Mouse (Mus musculus) left cerebral cortex, adult 18-20 months (tissue): Measurements from ENCODE around the gene Glyatl3. TPM values are rescaled to one million over a fixed set of nuclear protein-coding genes. Genes with fewer than 3 reads are reported as not detected.

Experiments
- DNase-seq, 2 experiments: peaks; one replicate each; pipeline ENCODE4 v3.0.0; 2021 to 2022; ENCODE audit warnings: low spot score in 2 of 2, mixed read lengths in 1 of 2
- total RNA-seq, 2 experiments: library from RNA; stranded (reverse); gene quantifications; 2 replicates each; pipeline ENCODE4 v1.2.3; 2021

The Glyatl3 gene
- total RNA-seq, 2 experiments from 2014 or later = not detected

GRCm38 (mm10) chr17:40868952-40869747 lies 45.0 kb downstream of the Glyatl3 start:
- DNase-seq = no peak

- DNase-seq = no peak
Observed at GRCm38 (mm10) chr17:40855065-40855464, 59.1 kb downstream of the Glyatl3 start.

Other genes with a start within 250 kb of the Glyatl3 start
- not detected for gene Esp1, start 187.2 kb downstream of the Glyatl3 start, total RNA-seq
- not detected for gene Crisp2, start 107.3 kb downstream of the Glyatl3 start, total RNA-seq
- gene Rhag, start 103.2 kb downstream of the Glyatl3 start, total RNA-seq = not detected
- not detected for gene 9130008F23Rik, start 33.8 kb downstream of the Glyatl3 start, total RNA-seq
- 10 to 100 TPM; 38.8 to 42.1 TPM for gene Mut, start 20.3 kb upstream of the Glyatl3 start, total RNA-seq
- gene Cenpq, start 20.7 kb upstream of the Glyatl3 start, total RNA-seq = 1 to 10 TPM; 3.3 to 3.9 TPM